Mouse (Mus musculus) activated CD4-positive, CD25-positive, alpha-beta regulatory T cell, adult 4 months (primary cell): ENCODE measurements around the gene Alb. TPM values are rescaled to one million over a fixed set of nuclear protein-coding genes. Genes with fewer than 3 reads are reported as not detected.

ENCODE experiments used
- ATAC-seq: one replicate; pipeline ENCODE4 v1.8.0; 2017
- polyA plus RNA-seq, 2 experiments: library from polyadenylated mRNA; unstranded; fragments of 100-300 nt; shearing (Covaris generic); gene quantifications; one replicate each; pipeline ENCODE4 v1.2.1; 2017

The Alb gene
- polyA plus RNA-seq, 2 experiments from 2014 or later, result not detected

DNA sequence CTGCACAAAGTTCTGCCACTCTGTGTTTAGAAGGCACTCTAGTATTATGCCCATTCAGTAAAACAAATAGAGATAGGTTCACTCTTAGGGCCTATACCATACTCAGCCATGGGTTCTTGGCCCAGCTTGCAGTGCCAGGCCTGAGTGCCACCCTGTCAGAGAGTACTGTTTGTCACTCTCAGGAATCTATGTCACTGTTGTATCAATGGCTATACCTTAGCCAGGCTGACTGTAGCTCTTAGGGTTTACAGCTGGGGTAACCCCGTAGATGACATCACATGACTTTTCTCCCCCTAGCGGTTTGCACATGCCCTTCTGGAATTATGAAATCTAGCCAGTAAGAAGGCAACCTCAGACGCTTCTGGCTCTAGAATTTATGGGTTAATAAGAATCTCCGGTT lies 33.6 kb downstream of the Alb start:
- no peak for ATAC-seq

DNA sequence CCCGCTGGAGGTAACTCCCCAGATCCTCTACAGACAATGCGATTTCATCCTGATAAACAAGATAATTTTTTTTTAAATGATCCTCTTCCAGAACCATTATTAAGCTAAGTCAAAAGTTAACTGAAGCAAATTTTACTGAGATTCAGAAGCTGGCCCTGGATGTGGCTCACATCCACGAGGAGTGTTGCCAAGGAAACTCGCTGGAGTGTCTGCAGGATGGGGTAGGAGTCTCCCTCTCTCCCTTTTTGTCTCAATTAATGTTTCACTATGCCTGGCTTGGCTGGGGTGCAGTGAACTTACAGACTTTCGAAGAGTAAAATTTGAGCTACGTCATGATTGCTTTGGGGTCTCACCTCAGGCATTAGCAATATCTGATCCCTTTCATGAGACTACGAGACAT lies 38.8 kb downstream of the Alb start:
- ATAC-seq, result no peak

DNA sequence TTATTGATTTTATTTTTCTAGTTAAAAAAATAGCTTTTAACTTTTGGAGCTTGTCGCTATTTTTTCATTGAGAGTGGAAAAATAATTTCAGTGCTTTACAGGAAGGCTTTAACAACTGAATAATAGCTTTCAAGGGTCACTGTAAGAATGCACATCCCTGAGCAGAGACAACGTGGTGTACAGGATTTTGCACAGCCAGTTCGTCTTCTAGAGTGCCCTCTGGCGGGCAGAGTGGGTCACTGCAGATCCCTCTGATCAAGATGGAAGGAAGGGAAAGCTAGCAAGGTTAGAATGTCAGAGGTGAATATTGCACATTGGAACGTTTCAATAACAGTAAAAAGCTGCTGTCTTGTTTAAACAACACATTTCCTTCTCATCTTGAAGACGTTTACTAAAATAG lies 40.0 kb downstream of the Alb start:
- ATAC-seq, result peak; percentile 81

DNA sequence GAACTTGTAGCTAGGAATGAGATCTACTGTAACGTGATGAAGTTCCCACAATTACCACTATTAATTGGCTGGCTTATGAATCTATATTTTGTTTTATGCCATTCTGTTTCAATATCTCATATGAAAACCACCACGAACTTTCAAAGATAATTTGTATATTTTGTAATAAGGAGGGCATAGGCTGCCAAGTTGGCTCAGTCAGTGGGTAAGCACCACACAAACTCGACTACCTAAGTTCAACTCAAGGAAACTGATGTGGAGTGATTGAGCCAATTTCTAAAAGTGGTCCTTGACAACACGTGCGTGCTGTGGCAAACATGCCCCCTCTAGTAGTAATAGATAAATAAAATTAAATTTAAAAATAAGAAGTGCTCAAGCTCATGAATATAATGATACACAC lies 41.1 kb downstream of the Alb start:
- no peak for ATAC-seq

DNA sequence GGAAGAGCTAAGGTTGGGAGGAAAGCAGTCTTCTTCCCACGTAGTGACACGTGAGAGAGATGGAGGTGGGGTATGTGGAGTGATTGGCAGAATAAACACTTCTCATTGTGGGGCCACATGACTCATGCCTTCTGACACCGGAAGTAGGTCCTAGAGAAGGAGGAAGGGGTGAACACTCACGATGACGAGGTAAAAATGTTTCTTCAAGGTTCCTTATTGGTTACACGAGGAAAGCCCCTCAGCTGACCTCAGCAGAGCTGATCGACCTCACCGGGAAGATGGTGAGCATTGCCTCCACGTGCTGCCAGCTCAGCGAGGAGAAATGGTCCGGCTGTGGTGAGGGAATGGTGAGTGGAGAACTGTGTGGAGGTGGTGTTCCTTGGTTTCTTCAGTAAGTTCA lies 44.0 kb downstream of the Alb start:
- ATAC-seq, result no peak

DNA sequence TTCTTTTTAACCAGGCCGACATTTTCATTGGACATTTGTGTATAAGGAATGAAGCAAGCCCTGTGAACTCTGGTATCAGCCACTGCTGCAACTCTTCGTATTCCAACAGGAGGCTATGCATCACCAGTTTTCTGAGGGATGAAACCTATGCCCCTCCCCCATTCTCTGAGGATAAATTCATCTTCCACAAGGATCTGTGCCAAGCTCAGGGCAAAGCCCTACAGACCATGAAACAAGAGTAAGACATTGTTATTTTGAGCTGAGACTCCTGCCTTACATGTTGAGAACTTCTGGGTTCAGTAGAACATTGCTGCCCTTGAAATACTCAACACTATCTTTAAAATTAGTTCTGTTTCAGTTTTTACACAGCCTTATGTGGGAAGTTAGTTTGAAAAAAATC lies 45.8 kb downstream of the Alb start:
- ATAC-seq, result no peak

DNA sequence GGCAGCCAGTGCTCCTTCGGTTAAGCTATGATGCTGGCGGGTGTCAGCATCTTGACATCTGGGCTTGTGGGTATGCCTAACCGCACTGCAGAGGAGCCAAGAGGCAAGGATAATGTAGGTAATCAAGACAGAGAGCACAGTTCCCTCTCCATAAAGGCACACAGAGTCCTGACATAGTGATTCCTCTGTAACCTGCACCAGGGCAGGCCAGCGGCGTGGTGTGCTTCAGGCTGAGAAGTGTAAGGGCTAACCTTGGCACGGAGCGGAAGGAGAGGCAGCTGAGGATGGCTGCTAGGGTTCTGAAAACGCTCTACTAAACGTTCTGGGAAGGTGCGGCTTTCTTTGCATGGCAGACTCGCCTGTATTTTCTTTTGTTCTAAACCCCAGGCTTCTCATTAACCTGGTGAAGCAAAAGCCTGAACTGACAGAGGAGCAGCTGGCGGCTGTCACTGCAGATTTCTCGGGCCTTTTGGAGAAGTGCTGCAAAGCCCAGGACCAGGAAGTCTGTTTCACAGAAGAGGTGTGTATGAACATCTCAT lies 46.8 kb downstream of the Alb start:
- ATAC-seq, result no peak

DNA sequence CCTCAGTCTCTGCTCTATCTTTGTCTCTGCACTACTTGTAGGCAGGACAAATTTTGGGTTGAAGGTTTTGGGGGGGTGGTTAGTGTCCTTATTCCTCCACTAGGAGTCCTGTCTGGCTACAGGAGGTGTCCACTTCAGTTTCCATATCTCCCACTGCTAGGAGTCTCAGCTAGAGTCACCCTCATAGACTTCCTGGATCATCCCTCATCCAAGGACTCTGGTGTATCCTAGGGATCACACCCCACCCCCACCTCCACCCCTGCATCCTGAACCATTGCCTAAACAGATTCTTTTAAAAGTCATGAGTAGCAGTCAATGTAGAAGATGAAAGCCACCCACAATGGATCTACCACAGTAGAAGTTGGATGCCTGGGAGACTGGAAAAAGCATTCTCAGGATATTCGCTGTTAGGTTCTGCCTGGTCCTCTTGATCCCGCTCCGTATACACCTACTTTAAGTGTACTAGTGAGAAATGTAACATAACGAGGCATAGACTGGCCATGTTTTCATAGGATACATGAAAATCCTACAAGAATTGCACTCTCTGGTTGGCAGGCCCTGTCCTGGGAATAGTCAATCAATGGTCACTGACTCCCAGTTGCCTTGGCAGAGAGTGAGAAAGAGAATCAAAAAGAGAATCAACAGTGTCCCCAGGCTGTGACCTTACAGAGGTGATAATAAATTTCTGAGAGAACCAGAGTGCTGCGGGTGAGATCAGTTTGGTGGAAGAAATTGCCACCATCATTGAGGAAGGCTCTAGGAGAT lies 49.3 kb downstream of the Alb start:
- ATAC-seq, result no peak

DNA sequence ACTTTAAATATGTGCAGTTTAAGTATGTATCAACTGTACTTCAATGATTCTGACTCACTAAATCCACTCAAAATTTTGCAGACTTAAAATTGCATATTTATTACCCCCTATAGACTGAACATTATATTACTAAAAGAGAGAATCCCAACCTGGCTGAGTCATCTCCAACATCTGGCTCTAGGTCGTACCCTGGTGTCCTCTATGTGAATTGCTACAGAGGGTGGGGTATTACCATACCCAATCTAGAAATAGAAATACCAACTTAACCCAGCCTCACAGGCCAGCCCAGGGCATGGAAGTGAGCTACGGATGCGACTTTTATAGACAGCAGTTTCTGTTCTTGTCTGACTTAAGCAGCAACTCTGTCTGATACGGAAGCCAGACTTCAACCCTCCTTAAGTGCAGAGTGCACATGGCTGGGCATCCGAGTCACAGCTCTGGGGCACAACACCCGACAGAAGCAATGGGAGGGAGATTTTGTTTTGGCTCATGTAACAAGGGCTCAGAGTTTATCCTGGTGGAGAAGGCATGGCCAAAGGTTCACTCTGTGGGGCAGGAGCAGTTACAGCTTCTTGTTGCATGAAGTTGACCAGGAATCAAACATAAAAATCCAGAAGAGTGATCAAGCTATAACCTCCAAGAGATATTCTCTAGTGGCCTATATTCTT lies 51.7 kb downstream of the Alb start:
- ATAC-seq, result no peak

DNA sequence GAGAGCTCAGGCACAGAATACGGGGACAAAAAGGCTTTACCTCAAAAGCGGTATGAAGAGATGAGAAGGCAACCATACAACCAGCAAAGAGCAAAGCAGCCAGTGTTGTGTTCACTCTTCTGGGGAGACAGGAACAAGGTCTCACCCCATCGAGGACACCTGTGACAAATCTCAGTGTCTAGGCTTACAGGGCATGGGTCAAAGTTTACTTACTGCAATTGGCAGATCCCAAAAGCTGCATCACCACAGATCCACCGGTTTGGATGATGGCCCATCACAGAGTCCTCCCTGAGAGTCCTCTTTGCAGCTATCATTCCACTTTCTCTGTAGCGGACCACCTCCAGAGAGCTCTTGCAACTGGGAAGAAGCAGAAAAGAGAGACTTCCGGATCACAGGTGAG lies 54.9 kb downstream of the Alb start:
- ATAC-seq, result no peak

DNA sequence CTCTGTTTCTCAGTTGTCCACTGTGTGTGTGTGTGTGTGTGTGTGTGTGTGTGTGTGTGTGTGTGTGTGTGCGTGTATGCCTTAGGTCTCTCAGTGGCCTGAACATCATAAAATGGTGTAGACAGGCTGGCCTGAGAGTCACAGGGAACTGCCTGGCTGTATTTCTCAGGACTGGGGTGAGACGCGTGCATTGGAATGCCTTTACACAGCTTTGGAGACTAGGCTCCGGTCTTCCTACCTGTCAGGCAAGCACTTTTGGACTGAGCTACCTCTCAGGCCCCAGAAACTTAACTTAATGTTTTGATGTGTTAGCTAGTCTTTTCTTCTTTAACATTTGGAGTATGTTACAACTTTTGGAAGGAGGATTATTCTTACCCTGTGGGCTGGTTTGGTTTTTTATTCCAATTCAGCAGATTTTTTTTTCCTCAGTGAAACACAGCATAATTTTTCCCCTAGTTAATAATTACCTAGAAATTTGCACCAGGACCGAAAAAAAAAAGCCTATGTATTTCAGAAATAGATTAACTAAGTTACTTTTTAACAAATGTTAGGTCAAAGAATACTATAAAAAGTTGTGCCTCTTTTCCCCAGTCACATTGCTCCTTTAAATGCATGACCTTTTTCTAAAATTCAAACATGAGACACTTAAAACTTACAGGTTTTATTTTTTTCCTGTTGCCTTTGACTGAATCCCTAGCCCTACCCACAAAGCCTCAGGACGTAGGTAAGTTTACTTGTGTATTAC lies 57.8 kb downstream of the Alb start, which contains the start of gene Afm:
TSS of gene Afm (plus strand) at position 577 of the 745 bp plus-strand sequence.
- ATAC-seq, result no peak

Other genes with a start within 250 kb of the Alb start
- 10 to 100 TPM; 14.9 to 24.0 TPM for gene Cox18, start 236.9 kb upstream of the Alb start, polyA plus RNA-seq
- gene Ankrd17, start 94.3 kb upstream of the Alb start, polyA plus RNA-seq, result 10 to 100 TPM; 41.9 to 48.9 TPM
- 1 to 10 TPM in 1 of 2 experiments, under 1 TPM in 1; 0.61 to 7.6 TPM for gene Gm9958, start 93.7 kb upstream of the Alb start, polyA plus RNA-seq
- gene Afp, start 29.8 kb downstream of the Alb start, polyA plus RNA-seq, result 1 to 10 TPM; 2.8 to 3.2 TPM
- under 1 TPM in 1 of 2 experiments, not detected in 1; 0.21 TPM for gene Afm, start 58.0 kb downstream of the Alb start, polyA plus RNA-seq
- gene 5830473C10Rik, start 100.2 kb downstream of the Alb start, polyA plus RNA-seq, result not detected
- 1 to 10 TPM in 1 of 2 experiments, under 1 TPM in 1; 0.91 to 1.1 TPM for gene Rassf6, start 179.8 kb downstream of the Alb start, polyA plus RNA-seq